Mouse (Mus musculus): ENCODE results near the gene Acvr1c. TPM values are rescaled to one million over a fixed set of nuclear protein-coding genes. Genes with fewer than 3 reads are reported as not detected.

Acvr1c gene
- polyA plus RNA-seq (2012; rRNA removed) = 0.46 and 0.58 TPM in 2 replicates

DNA sequence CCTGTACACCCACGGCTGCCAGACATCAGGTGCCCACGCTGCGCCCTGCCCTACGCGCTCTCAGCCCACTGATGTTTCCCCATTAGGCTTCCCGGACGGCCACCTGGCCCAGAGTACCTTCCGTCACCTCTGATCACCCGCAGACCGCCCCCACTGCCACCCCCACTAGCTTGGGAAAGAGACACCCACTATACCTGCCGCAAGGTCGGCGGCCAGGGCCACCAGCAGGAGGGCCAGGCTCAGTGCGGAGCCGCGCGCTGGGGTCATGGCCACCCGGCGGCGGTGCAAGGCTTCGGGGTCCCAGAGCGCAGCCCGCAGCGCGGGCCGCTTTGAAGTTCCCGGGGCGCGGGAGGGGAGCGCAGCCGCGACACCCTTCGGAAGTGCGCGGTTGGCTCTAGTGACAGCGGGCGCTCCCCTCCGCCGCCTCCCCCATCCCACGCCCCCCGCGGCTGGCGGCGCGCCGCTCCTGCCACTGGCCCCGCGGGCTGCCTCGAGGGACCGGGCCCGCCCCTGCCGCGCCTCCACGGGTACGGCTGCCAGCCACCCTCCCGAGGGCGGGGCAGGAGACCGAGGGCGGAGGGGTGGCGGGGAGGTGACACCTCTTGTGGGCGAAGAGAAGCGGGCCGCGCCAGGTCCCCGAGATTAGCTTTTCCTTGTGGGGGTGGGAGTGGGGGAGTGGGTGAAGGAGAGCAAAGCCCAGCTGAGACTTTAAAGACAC is at the start of gene Acvr1c:
Gene Acvr1c, minus strand, starts transcription at position 482 of the 718 bp plus-strand sequence.
- peak; percentile 49 for DNase-seq (ENCODE audit: low spot score)

DNA sequence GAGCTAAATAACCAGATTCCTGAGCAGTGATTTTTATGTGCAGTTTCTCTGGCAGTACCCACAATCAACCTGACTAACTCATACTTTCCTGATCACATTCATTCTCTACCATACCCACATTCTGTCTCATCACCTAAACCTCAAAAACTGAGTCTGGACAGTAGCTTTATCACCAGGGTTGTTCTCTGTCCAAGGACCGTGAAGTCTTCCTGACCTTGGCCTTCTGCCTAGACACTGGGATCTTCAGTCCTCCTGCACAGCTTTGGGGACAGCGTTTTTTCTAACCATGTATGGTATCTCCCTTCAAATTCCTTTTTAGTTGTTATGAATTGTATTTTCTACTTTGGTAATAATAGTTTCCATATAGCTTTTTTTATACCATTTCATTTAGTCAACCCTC is 45.8 kb upstream of the Acvr1c start:
- DNase-seq (ENCODE audit: low spot score) = no peak

DNA sequence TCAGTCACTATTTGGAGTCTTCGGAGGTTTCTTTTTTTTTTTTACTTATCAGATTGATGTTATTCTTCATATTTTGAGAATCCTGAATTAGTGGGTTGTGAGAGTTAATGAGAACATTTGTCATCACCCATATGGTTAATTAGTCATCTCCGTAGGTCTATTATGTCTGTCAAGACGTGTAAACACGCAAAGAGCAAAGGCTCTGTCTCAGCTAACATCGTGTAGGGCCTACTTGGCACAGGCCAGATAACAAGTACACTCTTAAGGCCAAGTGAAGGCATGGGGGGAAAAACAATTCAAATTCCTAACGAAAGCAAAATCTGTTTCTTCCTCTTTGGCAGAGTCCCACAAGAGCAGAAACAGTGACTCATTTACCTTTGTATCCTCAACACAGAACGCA is 30.9 kb upstream of the Acvr1c start:
- DNase-seq (ENCODE audit: low spot score) = no peak

DNA sequence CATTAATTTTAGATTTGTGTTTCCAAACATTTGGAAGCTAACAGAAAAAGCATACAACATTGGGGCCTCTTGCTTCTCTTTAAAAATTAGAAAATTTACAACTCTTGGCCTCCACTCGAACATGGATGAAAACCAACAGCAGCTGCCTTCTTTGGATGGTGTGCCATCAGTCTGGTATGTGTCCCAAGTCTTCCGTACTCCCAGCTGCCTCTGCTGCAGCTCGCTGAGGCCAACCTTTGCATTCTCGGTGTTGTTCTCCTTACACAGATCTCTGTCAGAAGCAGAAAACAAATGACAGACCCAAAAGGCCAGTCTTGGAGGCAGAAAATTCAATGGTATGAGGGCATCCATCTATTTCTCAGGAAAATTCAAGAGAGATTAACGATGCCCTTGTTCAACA is 22.3 kb upstream of the Acvr1c start:
- DNase-seq (ENCODE audit: low spot score) = no peak

DNA sequence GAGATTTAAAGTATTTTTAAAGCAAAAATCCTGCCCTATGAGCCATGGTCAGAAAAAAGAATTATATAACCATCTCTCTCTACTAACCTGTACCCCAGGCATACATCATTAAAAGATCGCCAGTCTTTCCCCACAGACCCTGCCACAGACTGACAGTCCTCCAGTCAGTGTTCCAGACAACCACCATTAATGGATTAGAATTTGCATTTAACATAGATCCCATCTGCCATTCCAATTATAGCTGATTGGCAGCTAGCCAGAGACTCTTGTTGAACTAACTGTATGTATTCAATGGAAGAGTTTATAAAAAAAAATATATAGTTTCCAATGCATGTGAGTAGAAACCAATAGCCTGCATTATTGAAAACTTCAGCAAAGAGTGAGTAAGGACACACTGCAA is 21.8 kb upstream of the Acvr1c start:
- no peak for DNase-seq (ENCODE audit: low spot score)

DNA sequence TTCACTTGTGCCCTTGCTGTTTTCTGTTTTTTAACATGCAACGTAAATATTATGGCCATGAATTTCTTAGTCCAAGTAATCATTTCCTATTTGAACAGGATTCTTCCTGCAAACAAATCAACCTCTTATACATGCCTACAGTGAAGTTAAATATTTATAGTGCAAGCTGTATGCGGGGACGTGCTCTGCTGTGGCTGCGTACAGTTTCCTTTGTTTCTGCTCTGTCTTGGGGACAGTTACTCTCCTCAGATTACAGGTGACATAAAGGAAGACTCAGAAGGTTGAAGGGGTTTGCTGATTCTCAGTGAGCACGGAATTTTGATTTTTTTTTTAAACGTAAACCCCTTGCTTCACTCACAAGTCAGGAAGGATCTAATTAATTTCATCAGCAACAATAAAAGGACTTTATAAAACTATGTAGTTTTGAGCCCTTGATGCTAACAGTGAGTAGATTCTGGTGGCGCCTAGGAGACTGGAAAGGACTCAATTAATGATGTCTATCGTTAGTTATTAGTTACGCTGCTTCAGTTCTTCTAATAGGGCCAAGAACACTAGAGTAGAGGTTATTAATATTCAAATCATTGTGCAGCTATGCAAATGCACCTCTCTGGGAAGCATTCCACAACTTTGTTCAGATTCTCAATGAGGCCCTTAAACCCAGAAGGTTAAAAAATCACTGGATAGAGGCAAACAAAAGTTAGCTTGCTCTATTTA is 19.9 kb upstream of the Acvr1c start:
- no peak for DNase-seq (ENCODE audit: low spot score)

DNA sequence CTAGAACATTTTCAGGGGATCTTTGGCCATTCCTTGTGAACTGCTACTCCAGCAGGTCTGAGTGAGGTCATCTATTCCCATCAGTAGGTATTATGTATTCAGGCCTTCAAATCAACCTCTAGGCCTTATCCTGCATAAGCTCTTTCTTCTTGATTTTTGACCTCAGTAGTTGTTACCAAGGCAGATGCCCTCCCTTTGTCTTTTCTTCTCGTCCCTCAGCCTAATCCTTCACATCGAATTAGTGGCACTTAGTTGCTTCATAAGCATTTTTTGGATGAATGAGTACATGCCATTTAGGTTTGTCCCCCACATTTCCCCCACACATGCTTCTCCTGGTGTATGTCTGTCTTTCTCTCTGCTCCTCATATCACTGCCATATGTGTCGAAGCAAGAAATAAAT is 8.5 kb upstream of the Acvr1c start:
- DNase-seq (ENCODE audit: low spot score) = no peak

DNA sequence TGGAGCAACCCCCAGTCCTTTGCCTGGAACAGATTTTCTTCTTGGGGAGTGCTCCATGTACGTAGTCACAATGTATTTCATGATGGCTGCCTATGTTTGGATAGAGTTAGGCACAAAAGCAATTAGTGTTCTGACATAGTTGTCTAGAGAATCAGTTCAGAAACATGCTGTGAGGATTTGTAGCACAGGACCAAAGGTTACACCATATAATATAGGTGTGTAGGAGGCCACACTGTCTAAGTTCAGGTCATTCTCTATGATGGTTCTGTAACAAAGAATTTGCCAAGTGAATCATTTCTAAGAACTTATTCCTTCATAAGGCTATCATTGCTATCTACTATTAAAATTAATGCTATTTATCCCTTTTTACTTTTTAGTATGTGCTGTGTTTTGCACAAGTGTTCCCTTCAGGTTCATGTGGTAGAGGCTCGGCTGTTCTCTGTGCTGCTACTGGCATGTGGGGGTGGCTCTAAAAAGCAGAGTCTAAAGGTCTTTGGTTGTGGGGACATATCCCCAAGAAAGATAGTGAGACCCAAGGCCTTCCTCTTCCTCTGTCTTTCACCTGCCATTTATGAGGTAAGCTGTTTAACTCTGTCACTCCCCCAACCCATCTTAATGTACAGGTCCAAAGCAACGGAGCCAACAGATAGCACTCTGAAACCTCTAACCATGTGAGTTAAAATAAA is 3.8 kb upstream of the Acvr1c start:
- DNase-seq (ENCODE audit: low spot score) = no peak

DNA sequence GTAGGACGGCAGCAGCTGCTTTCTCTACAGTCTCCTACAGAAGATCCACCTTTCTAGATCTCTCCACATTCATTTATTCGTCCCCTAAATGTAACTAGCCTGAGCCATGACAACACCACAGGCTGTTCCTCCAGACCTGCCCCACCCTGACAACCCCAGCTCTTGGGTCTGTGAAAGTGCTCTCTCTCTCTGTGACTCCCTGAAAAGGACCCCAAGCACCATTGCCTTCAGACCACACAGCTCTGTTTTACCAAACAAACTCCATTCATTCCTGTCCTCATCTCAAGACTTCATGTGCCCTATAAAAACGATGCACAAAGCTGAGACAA is 401 bp upstream of the Acvr1c start:
- no peak for DNase-seq (ENCODE audit: low spot score)

DNA sequence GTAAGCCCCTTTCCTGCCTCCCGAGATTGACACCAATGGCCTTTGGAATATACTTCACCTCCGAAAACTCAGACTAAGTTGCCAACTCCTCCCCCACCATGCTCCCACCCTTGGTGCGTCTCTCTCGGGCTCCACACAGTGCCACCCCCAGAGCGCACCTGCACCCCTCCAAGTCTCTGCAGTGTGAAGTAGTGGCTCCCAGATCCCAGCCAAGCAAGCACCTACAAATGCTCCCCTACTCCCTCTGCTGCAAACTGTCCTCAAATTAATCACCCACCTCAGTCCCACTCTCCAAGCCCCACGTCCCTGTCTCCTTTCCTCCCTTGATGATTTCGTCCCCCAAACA is 654 bp downstream of the Acvr1c start:
- DNase-seq (ENCODE audit: low spot score) = no peak

DNA sequence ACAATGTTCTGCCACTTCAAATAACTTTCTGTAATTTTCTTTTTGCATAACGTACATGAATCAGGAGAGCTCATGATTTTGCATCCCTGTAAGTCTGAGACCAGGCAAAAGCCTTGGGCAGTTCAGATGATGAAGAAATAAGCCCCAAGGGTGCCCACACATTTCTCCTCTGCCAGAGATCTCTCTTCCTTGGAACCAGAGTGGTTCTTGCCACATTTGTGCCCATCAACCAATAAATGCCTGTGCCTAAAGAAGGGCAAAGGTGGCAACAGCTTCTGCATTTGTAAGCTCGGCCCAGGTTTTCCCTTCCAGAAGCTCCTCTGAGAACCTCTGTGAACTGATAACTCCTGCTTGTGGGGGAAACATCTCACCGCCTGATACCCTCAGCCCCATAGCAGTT is 3.3 kb downstream of the Acvr1c start:
- DNase-seq (ENCODE audit: low spot score) = no peak

DNA sequence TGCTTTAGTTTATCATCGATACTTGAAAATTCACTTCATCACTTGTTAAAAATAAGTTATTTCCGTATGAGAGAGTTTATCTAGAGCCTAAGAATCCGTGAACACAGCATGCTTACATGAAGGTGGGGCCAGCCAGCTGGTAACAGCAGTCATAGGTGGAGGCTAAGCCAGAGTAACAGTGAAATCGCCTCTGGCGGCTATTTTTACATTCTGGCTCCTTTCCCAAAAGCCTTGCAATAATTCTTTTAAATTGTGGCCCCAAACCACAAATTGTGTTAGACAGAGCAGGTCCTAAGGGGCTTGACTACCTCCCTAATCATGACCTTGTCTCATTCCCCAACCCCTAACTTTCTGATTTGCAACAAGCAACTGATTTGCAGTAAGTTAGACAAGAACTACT is 4.8 kb downstream of the Acvr1c start:
- no peak for DNase-seq (ENCODE audit: low spot score)

DNA sequence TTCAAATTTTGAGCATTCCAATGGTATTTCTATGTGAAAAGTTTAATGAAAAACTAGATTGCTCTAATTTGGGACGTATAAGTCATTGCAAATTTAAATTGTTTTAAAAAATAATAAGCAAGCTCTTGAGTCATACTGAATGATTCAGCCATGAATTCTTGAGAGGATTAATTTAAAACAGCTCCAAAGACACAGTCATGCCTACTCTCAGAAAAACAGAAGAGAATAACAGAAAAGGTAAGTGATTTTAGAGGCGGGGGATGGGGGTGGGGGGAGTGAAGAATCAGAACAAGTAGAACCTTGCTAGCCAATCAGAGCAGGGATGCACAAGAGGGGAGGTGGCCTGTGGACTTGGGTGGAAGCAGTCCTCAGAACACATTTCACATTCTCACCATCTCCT is 7.0 kb downstream of the Acvr1c start:
- no peak for DNase-seq (ENCODE audit: low spot score)

DNA sequence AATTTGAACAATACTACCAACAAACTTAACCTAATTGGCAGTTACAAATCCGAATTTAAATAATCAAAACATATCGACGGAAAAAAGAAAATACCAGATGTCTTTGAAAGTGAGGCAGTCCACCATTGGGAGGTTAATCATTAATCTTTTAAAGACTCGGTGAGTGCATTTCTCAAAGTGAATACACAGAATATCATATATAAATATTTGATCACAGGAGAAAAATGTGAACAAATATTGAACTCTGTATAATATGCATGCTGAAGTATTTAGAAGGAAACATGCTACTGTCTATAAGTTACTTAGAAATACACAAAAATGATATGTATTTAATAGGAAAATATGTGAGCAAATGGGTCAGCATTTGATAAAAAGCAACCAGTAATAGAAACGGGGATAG is 21.0 kb downstream of the Acvr1c start:
- DNase-seq (ENCODE audit: low spot score) = no peak

DNA sequence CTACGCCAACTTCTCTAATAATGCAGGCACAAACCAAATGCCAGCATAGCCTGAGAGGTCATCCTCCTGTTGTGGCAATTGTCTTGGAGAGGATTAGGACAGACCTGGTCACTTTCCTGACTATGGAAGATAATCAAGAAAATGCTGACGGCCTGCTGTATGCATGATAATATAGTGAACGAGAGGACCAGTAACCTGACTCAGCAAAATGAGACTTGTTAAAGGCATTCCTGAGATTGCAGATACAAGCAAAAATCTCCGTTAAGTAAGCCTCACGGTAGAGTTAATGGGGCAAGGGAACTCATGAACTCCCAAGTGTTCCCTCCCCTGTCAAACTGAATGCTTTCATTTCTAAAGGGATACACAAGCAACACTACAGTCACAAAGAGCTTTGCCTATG is 28.1 kb downstream of the Acvr1c start:
- DNase-seq (ENCODE audit: low spot score) = no peak

DNA sequence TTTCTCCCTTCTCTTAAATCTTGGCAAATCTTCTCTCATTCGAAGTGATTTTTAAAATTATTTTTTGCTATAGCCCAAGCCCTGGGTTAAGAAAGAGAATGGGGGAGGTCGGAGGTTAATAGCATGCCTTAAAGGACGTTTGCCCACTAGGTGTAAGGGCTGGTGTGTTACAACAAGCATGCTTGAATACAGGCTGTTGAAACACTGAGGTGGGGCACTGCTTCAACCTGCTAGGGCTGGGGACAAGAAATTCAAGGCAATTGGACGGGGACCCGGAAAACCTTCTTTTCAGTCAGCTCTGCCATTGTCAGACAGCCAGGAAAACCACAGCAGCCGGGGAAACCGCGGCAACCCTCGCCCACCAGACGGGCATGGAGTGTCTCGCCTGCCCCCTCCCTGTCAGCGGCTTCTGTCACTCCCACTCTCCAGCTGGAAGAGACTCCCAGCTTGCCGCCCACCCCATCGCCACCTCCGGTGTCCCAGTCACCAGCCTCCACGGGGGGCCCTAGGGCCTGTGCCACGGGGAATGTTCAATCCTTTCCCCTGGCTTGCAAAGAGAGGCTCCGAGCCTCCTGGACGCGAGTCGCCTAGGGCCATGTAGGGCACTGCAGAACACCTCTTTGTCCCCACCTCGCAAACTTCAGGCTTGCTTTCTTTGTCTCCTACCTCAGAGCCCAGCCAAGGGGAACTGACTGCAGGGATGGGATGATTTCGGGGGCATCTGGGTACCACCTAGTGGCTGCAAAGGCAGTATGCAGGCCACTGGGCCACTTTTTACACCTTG is 33.4 kb downstream of the Acvr1c start:
- no peak for DNase-seq (ENCODE audit: low spot score)

DNA sequence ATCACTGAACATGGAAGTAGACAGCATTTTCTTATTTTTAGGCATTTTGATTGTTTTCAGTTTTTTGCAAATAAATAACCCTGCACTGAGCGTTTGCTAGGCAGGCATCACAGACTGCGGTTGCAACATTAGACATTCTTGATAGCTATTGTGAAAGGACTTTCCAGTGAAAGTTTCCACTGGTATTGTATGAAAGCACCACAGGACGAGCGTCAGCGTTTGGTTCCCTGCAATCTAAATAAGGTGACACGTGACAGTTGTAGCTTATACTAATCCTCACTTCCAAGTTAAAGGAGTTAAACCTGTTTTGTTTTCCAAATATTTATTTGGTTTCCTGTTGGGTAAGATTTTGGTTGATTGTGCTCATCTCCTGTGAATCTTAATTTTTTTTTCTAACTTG is 34.4 kb downstream of the Acvr1c start:
- no peak for DNase-seq (ENCODE audit: low spot score)

DNA sequence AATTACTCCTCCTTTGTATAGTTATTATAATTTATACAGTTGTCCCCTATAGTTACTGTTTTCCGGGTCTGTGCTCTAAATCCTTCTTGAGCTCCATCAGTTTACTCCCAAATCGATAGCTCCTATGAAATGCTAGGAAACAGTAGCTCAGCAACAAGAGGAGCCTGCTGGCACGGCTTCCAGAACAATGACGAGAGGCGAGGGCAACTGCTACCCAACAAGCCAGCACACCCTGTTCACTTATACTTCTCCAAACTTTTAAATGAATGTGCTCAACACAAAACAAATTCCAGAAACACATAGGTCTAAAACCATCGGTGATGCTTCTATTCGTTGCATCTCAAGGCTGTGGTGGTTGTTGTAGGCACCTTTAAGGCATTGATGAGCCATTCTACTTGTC is 41.5 kb downstream of the Acvr1c start:
- DNase-seq (ENCODE audit: low spot score) = no peak

DNA sequence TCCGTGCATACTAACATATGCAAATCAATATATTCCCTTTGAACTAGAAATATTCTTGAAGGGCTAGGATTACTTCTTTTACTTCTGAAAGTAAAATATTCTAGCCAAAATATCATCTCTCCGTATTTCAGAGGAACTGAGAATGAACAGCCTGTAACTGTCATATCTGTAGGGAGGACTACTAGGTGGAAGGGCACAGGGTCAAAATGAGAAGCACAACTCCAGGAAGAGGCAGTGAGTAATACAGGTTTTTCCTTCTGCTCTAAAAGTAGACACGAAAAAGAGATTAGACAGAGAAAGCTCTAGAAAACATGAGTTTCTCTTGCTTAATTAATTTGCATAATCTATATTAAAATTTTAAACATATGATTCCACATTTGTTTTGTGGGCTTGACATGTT is 48.0 kb downstream of the Acvr1c start:
- DNase-seq (ENCODE audit: low spot score) = no peak

DNA sequence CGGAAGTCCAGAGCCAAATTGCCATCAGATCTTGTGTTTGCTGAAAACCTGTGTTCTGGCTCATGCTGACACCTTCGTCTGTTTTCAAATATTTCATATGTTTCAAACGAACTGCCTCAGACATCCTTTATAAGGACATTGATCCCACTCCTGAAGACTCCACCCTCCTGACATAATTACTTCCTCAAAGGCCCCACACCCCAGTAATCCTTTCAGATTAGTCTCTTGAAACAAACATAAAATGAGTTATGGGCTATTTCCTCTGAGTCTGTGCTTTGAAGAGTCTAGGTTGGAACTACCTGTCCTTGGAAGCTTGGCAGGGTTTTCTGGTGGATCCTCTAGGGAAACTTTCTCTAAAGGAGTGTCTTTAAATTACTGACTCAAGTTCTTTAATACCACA is 53.2 kb downstream of the Acvr1c start:
- DNase-seq (ENCODE audit: low spot score) = no peak

DNA sequence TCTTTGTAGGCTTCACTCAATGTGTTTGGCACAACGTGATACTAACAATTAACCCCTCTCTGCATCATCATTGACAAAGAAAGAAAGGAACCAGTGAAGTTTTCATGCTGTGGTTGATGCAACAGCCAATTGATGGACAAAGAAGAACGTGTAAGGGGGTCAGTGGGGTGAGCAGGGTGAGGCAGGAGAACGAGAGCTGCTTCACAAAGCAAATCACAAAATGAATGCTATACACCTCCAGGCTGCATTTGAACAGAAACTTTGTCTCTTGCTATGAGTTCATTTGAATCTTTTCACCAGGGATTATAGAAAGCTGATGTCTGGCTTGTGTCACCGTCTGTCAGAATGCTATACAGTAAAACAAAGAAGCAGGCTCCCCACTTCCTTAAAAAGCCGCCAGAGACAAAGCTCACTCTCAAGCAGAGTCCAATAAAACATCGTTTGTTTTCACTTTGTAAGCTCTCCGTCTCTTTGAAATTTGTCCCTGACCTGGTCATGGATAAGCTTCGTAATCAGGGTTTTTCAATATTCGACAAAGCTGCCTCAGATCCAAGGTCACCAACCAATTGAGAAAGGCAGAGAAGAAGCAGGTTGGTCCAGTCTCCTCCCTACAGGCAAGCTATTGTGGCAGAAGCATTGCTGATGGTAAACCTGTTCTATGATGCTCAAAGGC is 67.8 kb downstream of the Acvr1c start:
- no peak for DNase-seq (ENCODE audit: low spot score)

DNA sequence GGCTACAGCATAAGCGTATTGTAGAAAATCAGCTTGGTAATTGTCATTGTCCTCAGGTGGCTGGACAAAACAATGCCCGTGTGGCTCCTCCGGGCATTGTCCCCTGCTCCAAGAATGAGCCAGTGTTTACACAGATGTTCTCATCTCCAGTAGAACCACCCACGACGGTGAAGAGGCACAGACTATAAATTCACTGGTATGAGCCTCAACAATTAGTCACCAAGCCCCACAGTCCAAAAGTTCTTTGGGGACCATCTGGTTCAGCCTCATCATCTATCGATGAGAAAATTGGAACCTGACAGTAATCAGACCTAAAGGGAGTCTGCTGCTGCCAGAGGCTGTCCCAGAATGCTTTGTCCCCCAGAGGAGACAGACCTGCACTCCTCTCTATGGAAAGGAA is 68.4 kb downstream of the Acvr1c start:
- no peak for DNase-seq (ENCODE audit: low spot score)

Data from urinary bladder, adult 2 months (tissue).